Mouse (Mus musculus) MEL (cell line): ENCODE data around the gene Entpd3.

Source experiments
- CTCF ChIP-seq, 3 experiments: IDR thresholded peaks in 2 of 3; conservative IDR thresholded peaks in 1 of 3; 2 replicates each; pipeline ENCODE4 v1.5.1; 2011 to 2012; ENCODE audit warnings: low read length in 3 of 3, low read depth in 2 of 3, mild to moderate bottlenecking in 2 of 3, improper control_type of control experiment in 1 of 3, inconsistent platforms in 1 of 3, mixed read lengths in 1 of 3, moderate library complexity in 1 of 3; ENCODE audit not compliant: control insufficient read depth in 1 of 3, insufficient read depth in 1 of 3, poor library complexity in 1 of 3, severe bottlenecking in 1 of 3
- EP300 ChIP-seq, 2 experiments: IDR thresholded peaks; 2 replicates each; pipeline ENCODE4 v1.6.1; 2011; ENCODE audit warnings: improper control_type of control experiment in 2 of 2, low read length in 2 of 2, low read depth in 1 of 2, mild to moderate bottlenecking in 1 of 2
- USF1 ChIP-seq: IDR thresholded peaks from 2 replicates; pipeline ENCODE4 v1.6.1; 2014; ENCODE audit warnings: low read depth, mild to moderate bottlenecking, inconsistent platforms, low read length, improper control_type of control experiment, moderate library complexity
- ZNF384 ChIP-seq: IDR thresholded peaks from 2 replicates; pipeline ENCODE4 v1.6.1; 2012; ENCODE audit warnings: low read depth, mild to moderate bottlenecking, inconsistent platforms, low read length, improper control_type of control experiment

GRCm38 (mm10) chr9:120545994-120546393 lies 6.4 kb downstream of the Entpd3 start:
- TF ChIP-seq EP300 (IDR thresholded peaks at IDR 0.05; ENCODE audit: low read depth in 1 of 2, low read length in 2 of 2), result no peak
- TF ChIP-seq ZNF384, result no peak
- TF ChIP-seq USF1, result no peak
- no peak for TF ChIP-seq CTCF (IDR thresholded peaks at IDR 0.05 in 2 of 3, conservative IDR thresholded peaks at IDR 0.05 in 1 of 3; ENCODE audit: control insufficient read depth in 1 of 3, insufficient read depth in 1 of 3, low read depth in 2 of 3, low read length in 3 of 3, poor library complexity in 1 of 3, severe bottlenecking in 1 of 3)
